ENCODE assay signal across 8 mouse cellular contexts in the genomic region with DNA sequence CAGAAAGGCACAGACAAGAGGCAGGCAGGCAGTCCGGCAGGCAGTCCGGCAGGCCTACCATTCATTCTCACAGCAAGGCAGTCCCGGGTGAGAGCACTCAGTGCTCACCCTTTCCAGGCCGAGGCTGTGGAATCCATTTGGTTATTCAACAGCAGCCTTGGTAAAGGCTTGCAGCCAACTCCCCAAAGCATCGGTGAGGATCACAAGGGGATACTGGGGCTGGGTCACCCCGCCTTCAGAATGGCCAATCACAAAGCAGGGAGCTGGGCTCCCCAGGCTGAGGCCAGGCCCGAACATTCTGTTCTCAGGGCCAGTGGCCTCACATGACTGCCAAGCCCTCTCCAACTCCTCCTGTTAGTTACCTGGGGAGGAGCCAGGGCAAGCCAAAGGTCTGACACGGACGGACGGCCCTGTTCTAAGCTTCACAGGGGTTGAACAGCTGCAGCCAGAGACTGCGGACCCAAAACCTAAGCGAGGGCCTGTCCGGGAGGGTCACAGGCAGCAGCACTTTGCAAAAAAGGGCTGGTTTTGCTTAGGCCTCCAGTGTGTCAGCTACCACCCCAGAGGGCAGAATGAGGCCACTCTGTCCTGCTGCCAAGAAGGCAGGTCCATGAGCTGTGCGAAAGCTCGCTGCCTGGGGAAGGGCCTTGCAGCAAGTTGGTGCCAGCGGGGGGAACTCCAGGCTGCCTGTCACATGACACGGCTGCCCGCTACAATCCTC. TPM values are rescaled to one million over a fixed set of nuclear protein-coding genes. Genes with fewer than 3 reads are reported as not detected.
DNase-seq lines count a peak whose midpoint lies in the region; ATAC-seq lines count a peak whose summit lies in the region.

No protein-coding gene starts in this region.

- DNase-seq in thymus, postnatal 4 days = peak; percentile 13
- DNase-seq in thymus, postnatal 25 days = no peak
- peak; percentile 72 for DNase-seq in cerebellum, adult 9-11 months
- DNase-seq in heart, postnatal 10 days = peak; percentile 72 to 77
- peak; percentile 77 for DNase-seq in layer of hippocampus, adult 9-11 months
- peak; percentile 91 for DNase-seq in skeletal muscle tissue, adult 2 months (ENCODE audit: low read depth, low spot score)
- DNase-seq in embryo, embryonic 10.5 days (ENCODE audit: low spot score) = no peak

- ATAC-seq in erythroid progenitor cell, adult 5-6 weeks (replicated peaks; ENCODE audit: low FRiP score, poor library complexity, severe bottlenecking) = no peak

- intact Hi-C loops in heart, postnatal 10 days (cut with DNase I) = no loop called here

RNA-seq across cellular contexts. Expression of gene Prodh, which starts 6.6 kb away (rescaled TPM):
- 10 to 100 TPM in 1 of 2 experiments, 1 to 10 TPM in 1; 6.4 to 11.4 TPM for total RNA-seq in heart, postnatal 10 days (2021)
- not detected in 2 replicates for total RNA-seq in erythroid progenitor cell, adult 5-6 weeks (2015; ENCODE audit: low replicate concordance)
- 3.4 and 5.0 TPM in 2 replicates for total RNA-seq in erythroid progenitor cell, adult 5-6 weeks (2017; ENCODE audit: low replicate concordance)

RNA-seq across cellular contexts. Expression of gene Dgcr6, which starts 30.7 kb away (rescaled TPM):
- 10 to 100 TPM; 42.8 to 47.4 TPM for total RNA-seq in heart, postnatal 10 days (2021)
- total RNA-seq in erythroid progenitor cell, adult 5-6 weeks (2015; ENCODE audit: low replicate concordance) = 8.4 TPM in 1 of 2 replicates, not detected in the other
- 2.1 TPM in 1 of 2 replicates, not detected in the other for total RNA-seq in erythroid progenitor cell, adult 5-6 weeks (2017; ENCODE audit: low replicate concordance)

RNA-seq across cellular contexts. Expression of gene Rtn4r, which starts 44.1 kb away (rescaled TPM):
- total RNA-seq in heart, postnatal 10 days (2021) = 1 to 10 TPM; 7.7 to 7.9 TPM
- 1.4 TPM in 1 of 2 replicates, not detected in the other for total RNA-seq in erythroid progenitor cell, adult 5-6 weeks (2015; ENCODE audit: low replicate concordance)
- total RNA-seq in erythroid progenitor cell, adult 5-6 weeks (2017; ENCODE audit: low replicate concordance) = 1.6 TPM in 1 of 2 replicates, not detected in the other

Comparison
In these comparisons a context has a peak if more than half of its experiments do, and no peak if none do; other contexts are left out.
1. DNase-seq: peak in thymus, postnatal 4 days (single experiment), cerebellum, adult 9-11 months (single experiment), heart, postnatal 10 days (2 of 2), layer of hippocampus, adult 9-11 months (single experiment) and skeletal muscle tissue, adult 2 months (single experiment); none in thymus, postnatal 25 days (single experiment) and embryo, embryonic 10.5 days (single experiment).
2. RNA of gene Dgcr6, which starts 30.7 kb away (total RNA-seq): 42.8 to 47.4 TPM in heart, postnatal 10 days; 2.1 to 8.4 TPM in erythroid progenitor cell, adult 5-6 weeks; every median in the first group is over 4 times any median in the second.